Mouse (Mus musculus) brain, embryonic 14.5 days (tissue): Measurements from ENCODE around the gene Sval1. TPM values are rescaled to one million over a fixed set of nuclear protein-coding genes. Genes with fewer than 3 reads are reported as not detected.
A peak's percentile ranks its signal among the peaks of the same experiment; 100 is the strongest.

Experiments used
- DNase-seq: peaks from one replicate; pipeline ENCODE4 v3.0.0-alpha.2; 2011; ENCODE audit warnings: low read depth
- CTCF ChIP-seq: fragments of 200-500 bp; IDR thresholded peaks from 2 replicates; pipeline ENCODE4 v1.5.1; 2012; ENCODE audit warnings: inconsistent platforms, mild to moderate bottlenecking, moderate library complexity, borderline replicate concordance; ENCODE audit not compliant: insufficient read depth, insufficient read length; ENCODE audit errors: extremely low read depth
- POLR2A ChIP-seq: fragments of 200-500 bp; IDR thresholded peaks from 2 replicates; pipeline ENCODE4 v1.6.1; 2012; ENCODE audit warnings: mild to moderate bottlenecking, inconsistent platforms, borderline replicate concordance; ENCODE audit not compliant: poor library complexity, insufficient read depth, insufficient read length, severe bottlenecking; ENCODE audit errors: extremely low read depth
- polyA plus RNA-seq: library from polyadenylated mRNA; depleted of rRNA; stranded (reverse); fragments of >200 nt; gene quantifications from 2 replicates; pipeline ENCODE4 v1.2.3, GENCODE M21; 2012; rRNA removed

The Sval1 gene
- not detected in 2 replicates for polyA plus RNA-seq

DNA sequence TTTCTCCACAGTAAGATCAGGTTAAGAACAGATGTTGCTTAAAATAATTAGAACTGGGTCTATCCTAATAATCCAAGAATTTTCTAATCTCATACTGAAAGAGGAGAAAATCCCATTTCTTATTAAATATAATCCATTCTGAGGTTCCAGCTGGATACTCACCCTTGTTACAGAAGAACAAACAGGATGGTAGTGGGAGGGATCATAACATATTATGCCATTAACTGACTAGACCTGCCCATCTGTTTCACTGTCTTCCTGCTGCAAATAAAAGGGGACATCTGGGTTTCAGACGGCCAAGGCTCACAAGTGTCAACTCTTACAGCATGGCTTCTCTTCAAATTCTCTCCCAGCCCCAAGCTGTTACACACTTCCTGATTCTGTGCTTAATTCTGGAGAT is at the start of gene Sval1:
Gene Sval1 (plus strand): TSS at position 301 of the 400 bp plus-strand sequence.
- peak; percentile 0 for DNase-seq
- TF ChIP-seq CTCF (no peak), POLR2A (no peak)

DNA sequence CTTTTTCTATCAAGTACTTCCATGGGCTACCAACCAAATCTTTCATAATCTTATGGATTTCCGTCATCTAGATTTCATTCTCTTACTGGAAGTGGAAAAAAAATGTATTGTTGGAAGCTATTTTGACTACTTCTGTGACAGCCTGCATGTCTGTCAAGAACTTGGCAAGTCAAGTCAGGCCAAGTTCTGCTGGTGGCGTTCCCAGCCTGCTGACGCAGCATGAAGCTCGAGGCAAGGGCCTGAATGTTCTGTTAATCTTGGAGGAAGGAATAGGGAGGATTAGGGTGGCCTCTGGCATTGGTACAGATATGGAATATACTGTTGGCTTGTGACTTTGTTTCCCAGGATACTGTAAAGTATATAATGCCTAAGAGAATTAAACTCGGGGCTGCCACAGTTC is 39.8 kb upstream of the Sval1 start:
- DNase-seq = peak; percentile 8
- TF ChIP-seq POLR2A (no peak), CTCF (no peak)

DNA sequence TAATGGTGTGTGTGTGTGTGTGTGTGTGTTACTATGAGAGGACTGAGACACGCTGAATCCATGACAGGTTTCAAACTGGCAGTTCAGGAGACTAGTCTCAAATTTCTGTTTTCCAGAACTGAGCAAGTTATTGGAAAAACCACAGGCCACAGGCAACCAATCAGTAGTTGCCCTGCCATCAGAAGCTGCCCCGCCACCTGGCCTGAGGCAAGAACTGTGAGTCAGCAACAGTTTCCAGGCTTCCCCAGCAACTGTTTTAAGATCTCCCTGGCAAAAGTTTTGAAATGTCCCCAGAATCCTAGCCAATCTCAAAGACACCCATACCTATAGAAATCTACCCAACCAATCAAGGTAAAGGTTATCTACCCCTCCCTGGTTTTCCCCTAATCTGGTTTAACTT is 36.5 kb upstream of the Sval1 start:
- DNase-seq = no peak
- TF ChIP-seq POLR2A = no peak
- no peak for TF ChIP-seq CTCF

DNA sequence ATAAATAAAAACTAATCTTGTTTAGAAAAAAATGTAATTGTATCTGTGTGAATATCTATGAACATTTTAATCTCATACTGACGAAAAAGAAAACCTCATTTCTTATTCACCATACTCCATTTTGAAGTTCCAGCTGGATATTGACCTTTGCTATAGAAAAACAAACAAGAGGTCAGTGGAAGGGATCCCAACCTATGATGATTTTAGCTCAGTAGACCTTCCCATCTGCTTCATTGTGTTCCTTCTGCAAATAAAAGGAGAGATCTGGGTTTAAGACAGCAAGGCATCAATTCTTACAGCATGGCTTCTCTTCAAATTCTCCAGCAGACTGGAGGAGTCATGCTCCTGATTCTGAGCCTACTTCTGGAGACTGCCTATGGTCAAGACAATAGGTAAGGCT is 16.4 kb downstream of the Sval1 start, which contains the start of gene Sval3:
Gene Sval3 (plus strand): TSS at position 301 of the 400 bp plus-strand sequence.
- no peak for DNase-seq
- no peak for TF ChIP-seq CTCF
- TF ChIP-seq POLR2A = no peak

Other genes with a start within 250 kb of the Sval1 start
- gene Kel, start 247.3 kb upstream of the Sval1 start, polyA plus RNA-seq = 0.49 and 0.58 TPM in 2 replicates
- not detected in 2 replicates for gene Olfr459, start 176.5 kb upstream of the Sval1 start, polyA plus RNA-seq
- gene Pip, start 104.1 kb upstream of the Sval1 start, polyA plus RNA-seq = not detected in 2 replicates
- not detected in 2 replicates for gene Sval2, start 98.6 kb upstream of the Sval1 start, polyA plus RNA-seq
- not detected in 2 replicates for gene Sval3, start 16.5 kb downstream of the Sval1 start, polyA plus RNA-seq
- not detected in 2 replicates for gene Sva, start 86.8 kb downstream of the Sval1 start, polyA plus RNA-seq
- not detected in 2 replicates for gene Tas2r139, start 189.3 kb downstream of the Sval1 start, polyA plus RNA-seq